Mouse (Mus musculus): Measurements from ENCODE around the gene Gm45140.

The Gm45140 gene

DNA sequence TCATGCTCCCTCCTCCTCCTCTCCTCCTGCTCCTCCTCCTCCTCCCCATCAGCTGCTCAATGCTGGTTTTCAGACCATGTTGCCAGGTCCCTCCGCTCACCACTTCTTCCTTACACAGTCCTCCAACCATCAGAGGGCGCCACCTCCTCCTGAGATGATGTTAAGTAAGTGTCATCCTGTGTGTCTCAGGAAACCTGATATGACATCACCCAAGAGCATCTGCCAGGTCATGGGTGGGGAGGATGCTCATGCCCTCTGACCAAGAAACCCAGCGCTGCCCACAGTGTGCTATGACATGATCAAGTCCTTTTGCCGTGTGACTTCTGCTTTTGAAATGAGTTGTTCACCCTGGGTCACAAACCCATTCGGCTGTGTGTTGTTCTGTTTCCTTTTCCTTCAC is 92.8 kb downstream of the Gm45140 start:
- no peak for DNase-seq (ENCODE audit: extremely low spot score, low spot score)

DNA sequence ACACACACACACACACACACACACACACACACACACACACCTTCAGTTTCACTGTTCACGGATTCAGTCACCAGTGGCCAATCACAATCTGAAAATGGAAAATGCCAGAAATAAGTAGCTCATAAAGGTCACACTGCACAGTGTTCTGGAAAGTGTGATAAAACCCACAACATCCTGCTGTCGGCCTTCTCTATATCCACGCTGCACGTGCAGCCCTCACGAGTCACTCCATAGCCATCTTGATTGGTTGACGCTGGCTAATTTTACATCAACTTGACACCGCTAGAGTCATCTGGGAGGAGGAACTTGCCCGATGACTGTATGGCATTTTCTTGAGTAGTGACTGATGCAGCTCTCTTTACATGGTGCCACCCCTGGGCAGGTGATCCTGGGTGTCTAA is 93.6 kb downstream of the Gm45140 start:
- no peak for DNase-seq (ENCODE audit: extremely low spot score, low spot score)

DNA sequence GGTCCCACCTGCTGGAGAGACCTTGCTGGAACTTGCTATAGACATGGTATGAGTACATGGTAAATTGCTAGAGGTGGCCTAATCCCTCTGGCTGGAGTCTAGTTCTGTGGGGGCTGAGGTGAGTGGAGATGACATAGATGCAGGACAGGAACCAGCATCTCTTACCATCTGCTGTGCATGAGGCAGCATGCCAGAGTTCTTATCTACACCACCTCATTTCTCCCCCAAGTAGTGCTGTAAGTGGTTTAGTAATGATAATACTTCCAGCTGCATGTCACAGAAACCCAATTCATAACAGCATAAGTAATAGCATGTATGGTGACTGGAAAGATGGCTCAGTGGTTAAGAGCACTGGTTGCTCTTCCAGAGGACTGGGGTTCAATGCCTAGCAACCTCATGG is 95.1 kb downstream of the Gm45140 start:
- no peak for DNase-seq (ENCODE audit: extremely low spot score, low spot score)

DNA sequence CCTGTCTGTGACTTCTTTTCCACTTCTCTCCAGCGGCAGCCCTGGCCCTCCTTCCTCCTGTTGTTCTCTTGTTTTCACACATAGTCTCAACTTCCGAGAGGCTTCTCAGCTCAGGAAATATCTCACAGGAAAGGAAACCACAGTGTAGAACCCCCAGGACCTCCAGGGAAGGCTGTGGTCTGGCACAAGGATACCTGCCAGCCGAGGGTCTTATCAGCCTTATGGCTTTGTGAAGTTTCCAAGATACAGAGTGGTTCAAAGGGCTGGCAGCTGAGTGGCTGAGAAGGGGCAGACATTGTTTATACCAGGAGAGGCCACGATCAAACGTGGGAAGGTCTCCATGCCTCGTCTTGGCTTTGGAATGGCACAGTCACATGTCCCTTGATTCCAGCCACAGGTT is 95.7 kb downstream of the Gm45140 start:
- DNase-seq (ENCODE audit: extremely low spot score, low spot score): no peak

Data from neural tube, embryonic 10.5 days (tissue).